In the genomic region with DNA sequence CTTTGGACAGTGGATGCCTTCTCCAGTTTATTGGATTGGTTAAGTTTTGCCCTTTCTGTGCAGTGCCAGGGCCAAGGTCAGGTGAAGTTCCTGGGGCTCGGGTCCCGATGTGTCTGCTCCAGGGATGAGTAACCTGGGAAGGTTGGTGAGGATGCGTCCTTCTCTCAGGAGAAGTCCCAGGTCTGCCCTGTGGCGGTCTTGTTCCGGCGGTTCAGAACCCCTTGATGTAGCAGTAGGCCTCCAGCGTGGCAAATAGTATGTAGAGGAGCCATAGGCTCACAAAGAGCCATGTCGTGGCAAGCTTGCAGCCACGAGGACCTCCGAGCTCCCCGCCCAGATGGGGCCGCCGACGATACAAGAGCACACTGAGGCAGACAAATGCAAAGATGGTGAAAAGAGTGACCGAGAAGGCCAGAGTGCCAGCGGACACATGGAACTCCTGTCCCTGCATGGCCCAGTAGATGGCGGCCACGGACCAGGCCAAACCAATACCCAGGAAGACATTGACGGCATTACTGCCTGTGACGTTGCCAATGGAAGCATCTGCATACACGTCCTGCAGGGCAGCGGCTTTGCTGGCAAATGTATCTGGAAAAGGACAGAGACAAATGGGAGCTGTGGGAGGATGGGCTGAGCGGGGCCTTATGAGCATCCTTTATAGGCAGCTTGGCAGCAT, we compare ENCODE assay signal across 8 mouse cellular contexts.
DNase-seq lines count a peak whose midpoint lies in the region; ATAC-seq and TF ChIP-seq lines count a peak whose summit lies in the region.

No protein-coding gene starts in this region.

- peak overlapping the region; percentile 15; the same call in 1 of the 2 replicates for H3K4me2 ChIP-seq in embryonic facial prominence, embryonic 13.5 days
- H3K4me2 ChIP-seq in heart, postnatal 0 days (ENCODE audit: low read depth, low read length) = no peak overlapping the region
- H3K4me2 ChIP-seq in lung, embryonic 14.5 days = no peak overlapping the region

- peak; percentile 83 for DNase-seq in adrenal gland, postnatal 14 days
- DNase-seq in heart, postnatal 0 days (ENCODE audit: low spot score) = peak; percentile 55
- peak; percentile 67 to 76 for DNase-seq in layer of hippocampus, adult 2 months (ENCODE audit: low spot score in 2 of 2)
- DNase-seq in lung, embryonic 14.5 days = peak; percentile 83
- peak; percentile 85 for DNase-seq in retina, embryonic 14.5 days (ENCODE audit: low spot score)

- no peak for ATAC-seq in embryonic facial prominence, embryonic 13.5 days (ENCODE audit: insufficient number of reproducible peaks, insufficient read depth, low FRiP score, low TSS enrichment, low read depth)
- peak; percentile 60 for ATAC-seq in heart, postnatal 0 days (ENCODE audit: insufficient read depth, low read depth)
- ATAC-seq in lung, embryonic 14.5 days (ENCODE audit: insufficient read depth) = peak; percentile 70; the same call in 1 of the 2 replicates
- ATAC-seq in activated CD4-positive, CD25-positive, alpha-beta regulatory T cell, adult 4 months = no peak

- H3K9me3 ChIP-seq in E14TG2a.4 (ENCODE audit: low read length) = peaks cover 5% of the 10 kb centered on the region; the same call in 1 of the 2 replicates
- no peaks in the 10 kb centered on the region for H3K9me3 ChIP-seq in embryonic facial prominence, embryonic 13.5 days
- no peaks in the 10 kb centered on the region for H3K9me3 ChIP-seq in heart, postnatal 0 days (replicated peaks; ENCODE audit: control insufficient read depth, low read length)
- no peaks in the 10 kb centered on the region for H3K9me3 ChIP-seq in lung, embryonic 14.5 days (ENCODE audit: low read depth, low read length)

- no peak overlapping the region for H3K27ac ChIP-seq in embryonic facial prominence, embryonic 13.5 days
- H3K27ac ChIP-seq in heart, postnatal 0 days (ENCODE audit: low read depth) = no peak overlapping the region
- H3K27ac ChIP-seq in layer of hippocampus, adult 2 months = no peak overlapping the region
- H3K27ac ChIP-seq in lung, embryonic 14.5 days (ENCODE audit: low read depth) = no peak overlapping the region

- no peaks in the 10 kb centered on the region for H3K4me1 ChIP-seq in E14TG2a.4 (replicated peaks; ENCODE audit: low read depth, low read length)
- no peaks in the 10 kb centered on the region for H3K4me1 ChIP-seq in embryonic facial prominence, embryonic 13.5 days
- no peaks in the 10 kb centered on the region for H3K4me1 ChIP-seq in heart, postnatal 0 days (ENCODE audit: control insufficient read depth, insufficient read depth)
- no peaks in the 10 kb centered on the region for H3K4me1 ChIP-seq in lung, embryonic 14.5 days (ENCODE audit: insufficient read depth)

- H3K27me3 ChIP-seq in E14TG2a.4 (ENCODE audit: insufficient read depth, low read length) = peaks cover 3% of the 10 kb centered on the region; the same call in 1 of the 2 replicates
- no peaks in the 10 kb centered on the region for H3K27me3 ChIP-seq in embryonic facial prominence, embryonic 13.5 days
- H3K27me3 ChIP-seq in heart, postnatal 0 days (ENCODE audit: control insufficient read depth, insufficient read depth, low read length) = no peaks in the 10 kb centered on the region
- no peaks in the 10 kb centered on the region for H3K27me3 ChIP-seq in lung, embryonic 14.5 days (ENCODE audit: insufficient read depth, low read length)

- H3K4me3 ChIP-seq in E14TG2a.4 (replicated peaks; ENCODE audit: low read length) = peak overlapping the region; percentile 56
- H3K4me3 ChIP-seq in embryonic facial prominence, embryonic 13.5 days = no peak overlapping the region
- no peak overlapping the region for H3K4me3 ChIP-seq in heart, postnatal 0 days (ENCODE audit: low read depth, low read length)
- H3K4me3 ChIP-seq in layer of hippocampus, adult 2 months = peak overlapping the region; percentile 30; the same call in 1 of the 2 replicates
- no peak overlapping the region for H3K4me3 ChIP-seq in lung, embryonic 14.5 days (ENCODE audit: low read depth, low read length)

- peak; percentile 17 for TF ChIP-seq CTCF in E14TG2a.4 (conservative IDR thresholded peaks at IDR 0.05; ENCODE audit: low read length)
- peak; percentile 92 for TF ChIP-seq CTCF in heart, postnatal 0 days (IDR thresholded peaks at IDR 0.05; ENCODE audit: low read depth)
- TF ChIP-seq CTCF in layer of hippocampus, adult 2 months (conservative IDR thresholded peaks at IDR 0.05) = peak; percentile 95
- peak; percentile 88 for TF ChIP-seq CTCF in lung, embryonic 14.5 days (IDR thresholded peaks at IDR 0.05; ENCODE audit: low read depth)

- H3K9ac ChIP-seq in embryonic facial prominence, embryonic 13.5 days = no peak overlapping the region
- H3K9ac ChIP-seq in heart, postnatal 0 days (replicated peaks; ENCODE audit: low read depth, low read length) = no peak overlapping the region
- no peak overlapping the region for H3K9ac ChIP-seq in lung, embryonic 14.5 days

- TF ChIP-seq EP300 in heart, postnatal 0 days (IDR thresholded peaks at IDR 0.05; ENCODE audit: low read depth) = no peak

- H3K36me3 ChIP-seq in E14TG2a.4 (ENCODE audit: insufficient read depth, low read length) = no peaks in the 10 kb centered on the region
- H3K36me3 ChIP-seq in embryonic facial prominence, embryonic 13.5 days = no peaks in the 10 kb centered on the region
- H3K36me3 ChIP-seq in heart, postnatal 0 days (replicated peaks; ENCODE audit: control insufficient read depth, insufficient read depth, low read length) = no peaks in the 10 kb centered on the region
- H3K36me3 ChIP-seq in lung, embryonic 14.5 days (ENCODE audit: insufficient read depth) = no peaks in the 10 kb centered on the region

- WGBS in embryonic facial prominence, embryonic 13.5 days = 31% methylated on average over 23 of the region's 23 CpGs
- 28% methylated on average over 23 of the region's 23 CpGs for WGBS in heart, postnatal 0 days
- WGBS in lung, embryonic 14.5 days = 28% methylated on average over 23 of the region's 23 CpGs

Comparison
In these comparisons a context has a peak if more than half of its experiments do, and no peak if none do; other contexts are left out.
1. H3K4me3 ChIP-seq: peak in E14TG2a.4 (single experiment) and layer of hippocampus, adult 2 months (single experiment); none in embryonic facial prominence, embryonic 13.5 days (single experiment), heart, postnatal 0 days (single experiment) and lung, embryonic 14.5 days (single experiment).
2. CTCF ChIP-seq: peak in every context shown above with its lines; median percentile 95 in layer of hippocampus, adult 2 months; 92 in heart, postnatal 0 days; 88 in lung, embryonic 14.5 days; 17 in E14TG2a.4.
3. ATAC-seq: peak in heart, postnatal 0 days (single experiment) and lung, embryonic 14.5 days (single experiment); none in embryonic facial prominence, embryonic 13.5 days (single experiment) and activated CD4-positive, CD25-positive, alpha-beta regulatory T cell, adult 4 months (single experiment).
4. Peak in every context shown above with its lines, with median percentiles within 50 percentile points of each other: DNase-seq.